In the genomic region with DNA sequence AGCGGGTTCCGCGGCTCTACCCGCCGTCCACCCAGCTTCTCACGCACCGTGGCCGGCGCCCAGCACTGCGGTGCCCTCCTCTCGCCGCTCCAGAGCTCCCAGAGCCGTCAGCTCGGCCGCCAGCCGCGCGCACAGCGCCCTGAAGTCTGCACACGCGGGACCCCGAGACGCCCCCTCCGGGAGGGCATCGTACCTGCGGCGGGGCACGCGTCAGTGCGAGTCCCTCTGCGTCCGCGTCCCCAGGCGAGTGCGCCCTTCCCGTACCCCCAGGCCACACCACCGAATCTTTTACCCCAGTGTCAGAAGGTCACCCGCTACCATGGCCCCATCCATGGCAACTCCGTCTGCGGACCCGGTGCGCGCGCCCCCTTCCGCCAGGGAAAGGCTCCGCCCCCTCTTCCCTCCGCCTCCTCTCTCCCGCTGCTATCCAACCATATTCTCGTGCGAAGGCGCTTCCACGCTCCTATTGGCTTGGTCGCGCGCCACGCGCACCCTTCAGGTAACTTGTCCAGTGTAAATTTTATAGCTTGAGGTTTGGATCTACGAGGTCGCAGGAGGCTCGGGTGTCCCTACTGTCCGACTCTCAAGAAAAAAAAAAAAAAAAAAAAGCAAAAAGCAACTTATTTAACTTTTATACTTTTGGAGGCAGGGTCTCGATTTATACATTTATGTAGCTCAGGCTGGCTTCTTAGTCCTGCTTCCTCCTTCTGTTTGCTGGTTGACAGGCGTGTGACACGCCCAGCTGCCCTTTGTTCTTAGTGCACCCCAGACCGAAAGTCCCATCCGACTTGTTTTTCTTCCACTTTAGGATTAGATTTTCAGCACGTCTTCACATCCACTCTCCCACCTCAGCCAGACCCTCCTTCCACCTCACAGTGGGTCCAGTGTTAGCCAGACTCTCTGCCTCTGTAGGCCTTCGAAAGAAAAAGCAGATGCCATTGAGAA, we compare ENCODE assay signal across 8 mouse cellular contexts. TPM values are rescaled to one million over a fixed set of nuclear protein-coding genes. Genes with fewer than 3 reads are reported as not detected.
DNase-seq lines count a peak whose midpoint lies in the region; ATAC-seq lines count a peak whose summit lies in the region.

A gene (minus strand): TSS at position 397 of the 945 bp plus-strand sequence.

- DNase-seq in R1 (ENCODE audit: low read depth, low spot score), result peak; percentile 93
- DNase-seq in cerebellum, postnatal 25 days, result peak; percentile 89 to 94
- peak; percentile 67 to 71 for DNase-seq in frontal cortex, postnatal 25 days (ENCODE audit: low spot score in 2 of 2)
- DNase-seq in layer of hippocampus, postnatal 25 days (ENCODE audit: extremely low spot score in 1 of 2, low spot score in 1 of 2), result peak; percentile 74 to 75
- DNase-seq in lung, postnatal 25 days (ENCODE audit: low spot score), result peak; percentile 89
- peak; percentile 86 for DNase-seq in retina, embryonic 14.5 days (ENCODE audit: low spot score)
- DNase-seq in thymus, postnatal 4 days, result peak; percentile 89

- H3K27ac ChIP-seq in hindbrain, embryonic 13.5 days, result peak within 1 kb of the TSS; percentile 91

- 3% methylated on average over 65 of the region's 68 CpGs for WGBS in hindbrain, embryonic 13.5 days

- peaks cover 9% of the 10 kb centered on the region; the same call in 1 of the 2 replicates for H3K36me3 ChIP-seq in hindbrain, embryonic 13.5 days

- H3K4me2 ChIP-seq in hindbrain, embryonic 13.5 days, result peak within 1 kb of the TSS; percentile 92

- ATAC-seq in hindbrain, embryonic 13.5 days (ENCODE audit: low FRiP score), result peak; percentile 84

- peaks cover 15% of the 10 kb centered on the region for H3K4me1 ChIP-seq in hindbrain, embryonic 13.5 days (replicated peaks)

- no peaks in the 10 kb centered on the region for H3K9me3 ChIP-seq in hindbrain, embryonic 13.5 days

- peak within 1 kb of the TSS; percentile 84 for H3K9ac ChIP-seq in hindbrain, embryonic 13.5 days

- peak within 1 kb of the TSS; percentile 80 for H3K4me3 ChIP-seq in hindbrain, embryonic 13.5 days

- H3K27me3 ChIP-seq in hindbrain, embryonic 13.5 days, result peaks cover 31% of the 10 kb centered on the region

RNA-seq across cellular contexts. Expression of the gene that starts here (rescaled TPM):
- 24.7 and 24.8 TPM in 2 replicates for polyA plus RNA-seq in hindbrain, embryonic 13.5 days (2015; fragmentation: Nextera tagmentation; extraction: Ambion mirVana)
- 10 to 100 TPM; 28.9 to 30.8 TPM for total RNA-seq in layer of hippocampus, postnatal 25 days (2021)

Comparison
In these comparisons a context has a peak if more than half of its experiments do, and no peak if none do; other contexts are left out.
1. Peak in every context shown above with its lines: DNase-seq, ATAC-seq, H3K4me3 ChIP-seq and H3K27ac ChIP-seq.